Mouse (Mus musculus): ENCODE measurements at regions not wholly inside any gene's neighbourhood (a gene's known extent, or its start where the extent isn't known, plus 50 kb on each side); places are given as distances from the start of the nearest gene placed in this dataset.

DNA sequence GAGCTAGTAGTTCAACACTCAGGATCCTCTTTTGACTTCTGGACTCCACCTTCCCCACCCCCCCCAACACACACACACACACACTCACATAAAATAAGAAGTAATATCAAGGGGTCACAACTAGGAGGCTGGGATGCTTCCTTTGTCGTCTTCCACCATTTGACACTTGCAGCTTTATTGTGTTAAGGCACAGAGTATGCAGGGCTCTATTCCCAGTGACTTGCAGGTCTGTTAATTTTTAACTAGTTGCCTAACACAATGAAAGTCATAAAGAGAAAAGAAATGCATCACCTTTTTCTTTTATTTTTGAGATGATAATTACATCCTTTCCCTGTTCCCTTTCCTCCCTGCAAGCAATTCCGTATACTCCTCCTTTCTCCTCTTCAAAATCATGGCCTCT lies 66.9 kb upstream of the Adgra3 start:
- DNase-seq (ENCODE audit: low read depth) = no peak

DNA sequence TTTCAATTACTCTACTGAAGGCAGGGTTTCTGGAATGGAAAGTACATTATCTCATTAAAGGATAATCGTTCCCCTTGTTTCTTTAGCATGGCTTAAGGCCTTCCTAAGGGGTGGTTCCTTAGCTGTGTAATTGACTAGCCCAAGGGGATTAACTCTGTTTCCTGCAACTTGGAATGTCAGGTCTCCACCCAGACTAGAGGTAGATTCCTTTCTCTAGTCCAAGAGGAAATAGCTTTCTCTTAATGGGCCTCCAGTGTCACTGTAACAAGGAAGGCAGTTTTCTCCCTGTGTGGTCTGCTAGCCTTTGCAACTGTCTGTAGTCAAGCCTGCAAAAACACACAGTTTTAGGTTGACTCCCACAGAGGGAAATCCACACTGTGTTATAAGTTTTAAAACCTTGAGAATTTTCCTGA lies 64.0 kb upstream of the Adgra3 start:
- no peak for DNase-seq (ENCODE audit: low read depth)

DNA sequence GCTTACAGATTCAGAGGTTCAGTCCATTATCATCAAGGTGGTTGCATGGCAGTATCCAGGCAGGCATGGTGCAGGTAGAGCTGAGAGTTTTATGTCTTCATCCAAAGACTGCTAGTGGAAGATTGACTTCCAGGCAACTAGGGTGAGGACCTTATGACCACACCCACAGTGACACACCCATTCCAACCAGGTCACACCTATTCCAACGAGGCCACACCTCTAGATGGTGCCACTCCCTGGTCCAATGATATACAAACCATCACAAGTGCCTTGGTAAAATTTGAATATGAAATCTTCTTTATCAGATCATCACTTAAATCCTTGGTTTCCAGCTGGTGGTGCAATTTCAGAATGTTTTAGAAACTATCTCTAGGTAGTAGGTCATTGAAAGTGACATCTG lies 61.1 kb upstream of the Adgra3 start:
- DNase-seq (ENCODE audit: low read depth) = no peak
